Mouse (Mus musculus) liver, postnatal 0 days (tissue): ENCODE results near the gene Itch. TPM values are rescaled to one million over a fixed set of nuclear protein-coding genes. Genes with fewer than 3 reads are reported as not detected.

Experiments used
- ATAC-seq: fragments of 200-750 bp; cut with Nextera tagmentation; 2 replicates; pipeline ENCODE4 v1.8.0; 2017; ENCODE audit warnings: mild to moderate bottlenecking, moderate library complexity
- DNase-seq: peaks from one replicate; pipeline ENCODE4 v3.0.0-alpha.2; 2016
- H3K27ac ChIP-seq: fragments of 300-500 bp; sonication (generic); 2 replicates; pipeline ENCODE4 v1.5.1; 2014; ENCODE audit warnings: antibody characterized with exemption, moderate library complexity, mild to moderate bottlenecking, low read depth
- H3K27me3 ChIP-seq: fragments of 300-500 bp; sonication (generic); 2 replicates; pipeline ENCODE4 v1.6.1; 2014; ENCODE audit warnings: low read length, control low read depth, mixed read lengths; ENCODE audit not compliant: insufficient read depth
- H3K36me3 ChIP-seq: fragments of 300-500 bp; sonication (generic); replicated peaks from 2 replicates; pipeline ENCODE4 v1.6.1; 2014; ENCODE audit warnings: mild to moderate bottlenecking, control low read depth, low read length, moderate library complexity, mixed read lengths; ENCODE audit not compliant: insufficient read depth
- H3K4me1 ChIP-seq: fragments of 300-500 bp; sonication (generic); 2 replicates; pipeline ENCODE4 v1.6.1; 2014; ENCODE audit warnings: antibody characterized with exemption, mild to moderate bottlenecking, control low read depth; ENCODE audit not compliant: insufficient read depth
- H3K4me2 ChIP-seq: fragments of 300-500 bp; sonication (generic); 2 replicates; pipeline ENCODE4 v1.6.1; 2014; ENCODE audit warnings: low read depth, mild to moderate bottlenecking, low read length, moderate library complexity, mixed read lengths
- H3K4me3 ChIP-seq: fragments of 300-500 bp; sonication (generic); 2 replicates; pipeline ENCODE4 v1.5.1; 2014; ENCODE audit warnings: low read depth, low read length
- H3K9ac ChIP-seq: fragments of 300-500 bp; sonication (generic); replicated peaks from 2 replicates; pipeline ENCODE4 v1.6.1; 2014; ENCODE audit warnings: mild to moderate bottlenecking, moderate library complexity
- H3K9me3 ChIP-seq: fragments of 300-500 bp; sonication (generic); 2 replicates; pipeline ENCODE4 v1.6.1; 2016; ENCODE audit warnings: mild to moderate bottlenecking, control low read depth, low read length, mixed read lengths
- CTCF ChIP-seq: sonication (generic); IDR thresholded peaks from 2 replicates; pipeline ENCODE4 v1.5.1; 2016; ENCODE audit warnings: antibody characterized with exemption, low read depth
- EP300 ChIP-seq: IDR thresholded peaks from 2 replicates; pipeline ENCODE4 v1.6.1; 2016; ENCODE audit warnings: antibody characterized with exemption, low read depth, mild to moderate bottlenecking
- WGBS: fragments of 180-500 bp; shearing (Covaris S2); extraction: QIAGEN DNeasy Blood & Tissue Kit; methylation state at CpG from one replicate; pipeline ENCODE4 v1.1.7; 2014; ENCODE audit not compliant: insufficient replicate concordance; 5-methylcytosine and 5-hydroxymethylcytosine counted together
- polyA plus RNA-seq: library from polyadenylated mRNA; unstranded; fragments of >200 nt; fragmentation: Nextera tagmentation; extraction: Ambion mirVana; gene quantifications from 2 replicates; pipeline ENCODE4 v1.2.1, GENCODE M21; 2015

The Itch gene
- polyA plus RNA-seq, 1 experiment from 2014 or later: 12.7 TPM

DNA sequence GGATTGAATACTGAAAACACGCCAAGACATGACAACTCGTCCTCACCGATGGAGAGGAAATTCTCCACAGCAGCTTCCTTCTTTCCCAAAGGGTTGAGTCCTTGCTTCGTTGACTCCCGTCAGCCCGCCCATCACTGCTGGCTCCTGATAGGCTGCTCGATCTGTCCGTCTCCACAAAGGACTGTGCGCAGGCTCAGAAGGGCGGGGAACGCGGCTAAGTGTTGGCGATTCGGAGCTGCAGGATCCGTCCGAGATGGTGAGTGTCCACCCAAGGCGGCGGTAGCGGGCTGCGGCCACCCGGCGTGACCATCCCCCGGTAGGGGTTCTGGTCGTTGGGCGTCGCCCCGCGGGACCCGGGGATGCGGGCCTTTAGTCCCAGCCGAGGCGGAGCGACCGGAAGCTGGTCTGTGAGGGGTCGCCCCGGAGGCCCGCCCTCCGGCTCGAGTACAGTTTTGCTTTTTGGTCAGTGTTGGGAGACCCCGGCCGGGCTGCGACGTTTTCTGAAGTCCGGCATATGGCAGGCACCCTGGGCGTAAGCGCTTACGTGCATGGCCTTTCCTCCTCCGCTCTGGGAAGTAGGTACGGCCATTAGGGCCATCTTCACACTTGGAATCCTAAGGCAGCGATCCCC is 103.2 kb downstream of the Itch start, which contains the start of gene Dynlrb1:
Gene Dynlrb1 (plus strand): TSS at position 172 of the 631 bp plus-strand sequence.
- DNase-seq: peak; percentile 97
- H3K4me1 ChIP-seq: peaks cover 24% of the 10 kb centered on the region
- WGBS: under 1% methylated on average over 50 of the region's 50 CpGs
- H3K36me3 ChIP-seq: no peaks in the 10 kb centered on the region
- H3K27ac ChIP-seq: peak within 1 kb of the TSS; percentile 70
- peak; percentile 26; the same call in 1 of the 2 replicates for TF ChIP-seq CTCF
- TF ChIP-seq EP300: no peak
- no peaks in the 10 kb centered on the region for H3K9me3 ChIP-seq
- peak; percentile 98 for ATAC-seq
- H3K4me2 ChIP-seq: peak within 1 kb of the TSS; percentile 68
- peak within 1 kb of the TSS; percentile 81 for H3K4me3 ChIP-seq
- H3K9ac ChIP-seq: peak within 1 kb of the TSS; percentile 86
- no peaks in the 10 kb centered on the region for H3K27me3 ChIP-seq

DNA sequence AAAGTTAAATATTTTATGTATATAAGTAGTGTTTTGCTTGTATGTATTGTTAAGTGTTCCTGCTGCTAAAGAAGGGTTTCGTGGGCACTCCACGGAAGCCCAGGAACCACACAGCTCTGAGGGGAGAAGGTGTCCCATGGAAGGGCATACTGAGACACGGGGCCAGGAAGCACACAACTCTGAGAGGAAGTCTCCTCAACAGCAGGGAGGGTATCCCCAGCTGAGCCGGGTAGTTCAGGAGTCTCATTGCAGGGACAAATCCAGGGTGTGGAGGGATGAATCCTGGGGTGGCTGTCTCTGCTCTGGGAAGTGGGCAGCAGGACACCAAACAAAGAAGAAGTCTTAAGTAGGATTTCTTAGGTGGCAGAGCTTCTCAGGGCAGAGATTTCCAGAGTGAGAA is 104.0 kb downstream of the Itch start:
- ATAC-seq (no peak), DNase-seq (no peak)
- peak overlapping the region; percentile 68 for H3K4me2 ChIP-seq
- WGBS: 8% methylated on average over 4 of the region's 4 CpGs
- H3K9ac ChIP-seq: peak overlapping the region; percentile 86
- no peaks in the 10 kb centered on the region for H3K36me3 ChIP-seq
- peak overlapping the region; percentile 81 for H3K4me3 ChIP-seq
- no peaks in the 10 kb centered on the region for H3K9me3 ChIP-seq
- H3K27ac ChIP-seq: peak overlapping the region; percentile 13; the same call in 1 of the 2 replicates
- TF ChIP-seq EP300 (no peak), CTCF (no peak)
- H3K27me3 ChIP-seq: no peaks in the 10 kb centered on the region
- peaks cover 26% of the 10 kb centered on the region for H3K4me1 ChIP-seq

DNA sequence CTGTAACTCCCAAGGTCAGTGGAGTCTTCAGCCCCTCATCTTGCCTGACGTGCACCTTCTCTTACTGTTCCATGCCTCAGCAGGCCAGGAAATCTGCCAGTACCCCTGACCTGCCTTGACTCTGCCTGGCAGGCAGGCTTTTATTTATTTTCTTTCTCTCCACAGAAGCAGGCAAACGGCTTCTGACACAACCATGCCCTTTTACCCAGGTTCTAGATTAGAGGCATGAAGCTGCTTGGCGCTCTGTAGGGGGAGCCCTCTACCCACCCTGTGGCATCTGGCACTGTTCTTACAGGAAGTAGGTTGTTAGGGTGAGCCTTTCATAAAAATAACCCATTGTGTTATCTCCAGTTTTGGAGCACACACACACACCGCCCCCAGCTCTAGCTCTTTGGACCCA is 107.6 kb downstream of the Itch start:
- ATAC-seq: peak; percentile 42

DNA sequence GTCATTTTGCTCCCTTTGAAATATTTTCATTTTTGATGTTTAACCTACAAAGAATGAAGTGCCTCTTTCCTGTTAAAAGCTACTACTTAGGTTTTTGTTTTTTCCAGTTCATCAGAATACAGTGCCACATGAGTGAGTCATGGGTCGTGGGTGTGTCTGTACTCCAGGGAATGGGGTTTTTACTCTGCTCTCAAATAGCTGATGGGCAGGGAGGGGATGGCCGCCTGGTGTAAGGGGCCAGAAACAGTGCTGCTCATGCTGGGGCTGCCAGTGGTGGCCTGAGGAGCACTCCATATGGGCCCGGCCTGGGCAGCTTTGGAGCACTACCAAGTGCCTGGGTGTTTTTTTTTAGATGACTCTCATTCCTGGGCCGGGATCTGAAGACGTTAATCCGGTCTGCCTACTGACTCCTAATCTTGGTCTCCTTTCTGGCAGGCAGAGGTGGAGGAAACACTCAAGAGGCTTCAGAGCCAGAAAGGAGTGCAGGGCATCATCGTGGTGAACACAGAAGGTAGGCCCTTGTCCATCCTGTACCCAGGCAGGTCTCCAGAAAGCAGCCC is 109.1 kb downstream of the Itch start:
- Histone ChIP-seq H3K4me2 (no peak overlapping the region), H3K9ac (no peak overlapping the region), H3K9me3 (no peaks in the 10 kb centered on the region), H3K36me3 (peaks cover 25% of the 10 kb centered on the region), H3K4me1 (peaks cover 19% of the 10 kb centered on the region), H3K27ac (no peak overlapping the region), H3K27me3 (no peaks in the 10 kb centered on the region), H3K4me3 (no peak overlapping the region)
- ATAC-seq (no peak), DNase-seq (no peak)
- WGBS: 79% methylated on average over 7 of the region's 7 CpGs
- TF ChIP-seq EP300 (no peak), CTCF (no peak)

More for the DNA sequence above, 107.6 kb downstream of the Itch start:
- 70% methylated on average over 4 of the region's 4 CpGs for whole genome bisulfite sequencing
- Histone ChIP-seq H3K4me1 (peaks cover 22% of the 10 kb centered on the region), H3K27me3 (no peaks in the 10 kb centered on the region), H3K36me3 (peaks cover 17% of the 10 kb centered on the region), H3K4me2 (no peak overlapping the region), H3K9ac (no peak overlapping the region), H3K4me3 (no peak overlapping the region), H3K9me3 (no peaks in the 10 kb centered on the region), H3K27ac (no peak overlapping the region)
- DNase-seq: peak; percentile 49
- TF ChIP-seq CTCF (peak; percentile 64), EP300 (no peak)

DNA sequence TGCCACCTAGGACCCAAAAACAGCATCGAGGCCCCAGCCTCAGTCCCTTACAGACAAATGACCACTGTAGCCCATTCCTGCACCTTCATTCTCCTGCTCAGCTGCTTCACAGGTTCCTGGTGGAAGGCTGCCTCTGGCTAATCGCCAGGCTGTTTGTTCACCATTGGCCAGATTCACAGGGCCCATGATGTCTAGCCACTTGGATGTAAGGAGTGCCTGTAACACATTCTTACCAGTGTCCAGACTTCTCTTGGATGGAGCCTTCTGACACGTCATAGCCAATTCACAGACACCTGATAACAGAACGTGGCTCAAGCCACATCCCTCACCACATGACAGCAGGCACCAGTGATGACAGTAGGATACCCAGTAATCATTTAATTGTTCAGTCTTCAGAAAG is 112.9 kb downstream of the Itch start:
- H3K27me3 ChIP-seq: no peaks in the 10 kb centered on the region
- H3K4me1 ChIP-seq: 0 out of 2 replicates have a peak, but pooled peaks cover 2% of the 10 kb centered on the region
- no peaks in the 10 kb centered on the region for H3K9me3 ChIP-seq
- WGBS: 77% methylated on average over 4 of the region's 4 CpGs
- H3K4me3 ChIP-seq: no peak overlapping the region
- H3K27ac ChIP-seq: no peak overlapping the region
- H3K9ac ChIP-seq: no peak overlapping the region
- DNase-seq (no peak), ATAC-seq (no peak)
- TF ChIP-seq CTCF: no peak
- no peak for TF ChIP-seq EP300
- H3K4me2 ChIP-seq: no peak overlapping the region
- H3K36me3 ChIP-seq: peaks cover 59% of the 10 kb centered on the region

DNA sequence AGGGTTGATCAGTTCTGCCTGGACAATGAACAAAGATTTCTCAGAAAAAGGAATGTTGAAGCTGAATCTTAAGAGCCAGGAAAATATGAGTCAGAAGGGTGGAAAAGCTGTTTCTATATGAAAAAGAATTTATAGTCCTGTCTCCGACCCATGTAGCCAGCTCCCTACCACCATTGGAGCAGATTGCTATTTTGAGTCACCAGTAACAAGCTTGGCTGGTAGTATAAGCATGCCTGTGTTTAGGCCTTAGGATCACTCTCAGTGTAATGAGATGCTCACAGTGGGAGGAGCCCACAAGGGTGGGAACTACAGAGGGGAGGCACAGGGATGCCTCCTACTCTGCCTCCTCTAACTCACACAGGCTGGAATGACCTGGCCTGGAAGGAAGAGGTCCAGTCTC is 114.9 kb downstream of the Itch start:
- peaks cover 59% of the 10 kb centered on the region for H3K36me3 ChIP-seq
- no peak overlapping the region for H3K4me2 ChIP-seq
- no peak for TF ChIP-seq EP300
- TF ChIP-seq CTCF: no peak
- no peak for ATAC-seq
- no peak overlapping the region for H3K9ac ChIP-seq
- H3K4me3 ChIP-seq: no peak overlapping the region
- no peaks in the 10 kb centered on the region for H3K9me3 ChIP-seq
- H3K27ac ChIP-seq: no peak overlapping the region
- no peaks in the 10 kb centered on the region for H3K27me3 ChIP-seq
- no peaks in the 10 kb centered on the region for H3K4me1 ChIP-seq
- DNase-seq: no peak
- 90% methylated on average over 1 of the region's 1 CpGs for WGBS
